Mouse (Mus musculus) forebrain, embryonic 13.5 days (tissue): ENCODE results near the gene Ak5. TPM values are rescaled to one million over a fixed set of nuclear protein-coding genes. Genes with fewer than 3 reads are reported as not detected.

Experiments
- ATAC-seq: fragments of 200-750 bp; cut with Nextera tagmentation; 2 replicates; pipeline ENCODE4 v1.8.0; 2017
- H3K27ac ChIP-seq: fragments of 300-500 bp; sonication (generic); 2 replicates; pipeline ENCODE4 v1.5.1; 2015; ENCODE audit warnings: inconsistent platforms, mild to moderate bottlenecking, moderate library complexity
- H3K27me3 ChIP-seq: fragments of 300-500 bp; sonication (generic); 2 replicates; pipeline ENCODE4 v1.6.1; 2015; ENCODE audit warnings: mild to moderate bottlenecking, inconsistent platforms
- H3K36me3 ChIP-seq: fragments of 300-500 bp; sonication (generic); 2 replicates; pipeline ENCODE4 v1.6.1; 2015; ENCODE audit warnings: mild to moderate bottlenecking, inconsistent platforms; ENCODE audit not compliant: poor library complexity, severe bottlenecking
- H3K4me1 ChIP-seq: fragments of 300-500 bp; sonication (generic); 2 replicates; pipeline ENCODE4 v1.6.1; 2015; ENCODE audit warnings: inconsistent platforms
- H3K4me2 ChIP-seq: fragments of 300-500 bp; sonication (generic); 2 replicates; pipeline ENCODE4 v1.6.1; 2015; ENCODE audit warnings: inconsistent platforms, mild to moderate bottlenecking, moderate library complexity
- H3K4me3 ChIP-seq: fragments of 300-500 bp; sonication (generic); 2 replicates; pipeline ENCODE4 v1.5.1; 2015; ENCODE audit warnings: mild to moderate bottlenecking, inconsistent platforms
- H3K9ac ChIP-seq: fragments of 300-500 bp; sonication (generic); 2 replicates; pipeline ENCODE4 v1.6.1; 2015; ENCODE audit warnings: mild to moderate bottlenecking, inconsistent platforms
- H3K9me3 ChIP-seq: fragments of 300-500 bp; sonication (generic); replicated peaks from 2 replicates; pipeline ENCODE4 v1.6.1; 2016; ENCODE audit warnings: inconsistent platforms
- WGBS: fragments of 180-500 bp; shearing (Covaris S2); methylation state at CpG from one replicate; pipeline ENCODE4 v1.1.7; 2015; 5-methylcytosine and 5-hydroxymethylcytosine counted together
- polyA plus RNA-seq: library from polyadenylated mRNA; unstranded; fragments of >200 nt; fragmentation: Nextera tagmentation; extraction: Ambion mirVana; gene quantifications from 2 replicates; pipeline ENCODE4 v1.2.1, GENCODE M21; 2015

Gene Ak5
- polyA plus RNA-seq, 1 experiment from 2014 or later = 2.2 TPM

- H3K27me3 ChIP-seq = no peaks in the 10 kb centered on the region
- 97% methylated on average over 7 of the region's 7 CpGs for WGBS
- H3K4me1 ChIP-seq = no peaks in the 10 kb centered on the region; the same call in 1 of the 2 replicates
- no peak overlapping the region for H3K27ac ChIP-seq
- no peak for ATAC-seq
- H3K4me3 ChIP-seq = no peak overlapping the region
- H3K36me3 ChIP-seq = no peaks in the 10 kb centered on the region; the same call in 1 of the 2 replicates
- H3K4me2 ChIP-seq = no peak overlapping the region
- no peak overlapping the region for H3K9ac ChIP-seq
- no peaks in the 10 kb centered on the region for H3K9me3 ChIP-seq
Measured at GRCm38 (mm10) chr3:152438068-152438467, 230.1 kb downstream of the Ak5 start.

- H3K4me3 ChIP-seq = no peak overlapping the region
- H3K4me1 ChIP-seq = no peaks in the 10 kb centered on the region; the same call in 1 of the 2 replicates
- H3K36me3 ChIP-seq = peaks cover 3% of the 10 kb centered on the region; the same call in 1 of the 2 replicates
- H3K27me3 ChIP-seq = no peaks in the 10 kb centered on the region
- ATAC-seq = no peak
- no peaks in the 10 kb centered on the region for H3K9me3 ChIP-seq
- no peak overlapping the region for H3K9ac ChIP-seq
- no peak overlapping the region for H3K4me2 ChIP-seq
- H3K27ac ChIP-seq = no peak overlapping the region
Measured at GRCm38 (mm10) chr3:152435590-152435989, 232.6 kb downstream of the Ak5 start.

- ATAC-seq = no peak
- H3K4me2 ChIP-seq = no peak overlapping the region
- no peak overlapping the region for H3K4me3 ChIP-seq
- WGBS = 96% methylated on average over 7 of the region's 7 CpGs
- H3K4me1 ChIP-seq = no peaks in the 10 kb centered on the region; the same call in 1 of the 2 replicates
- no peak overlapping the region for H3K27ac ChIP-seq
- no peak overlapping the region for H3K9ac ChIP-seq
- H3K36me3 ChIP-seq = peaks cover 17% of the 10 kb centered on the region
- no peaks in the 10 kb centered on the region for H3K9me3 ChIP-seq
- no peaks in the 10 kb centered on the region for H3K27me3 ChIP-seq
Measured at GRCm38 (mm10) chr3:152432677-152433076, 235.5 kb downstream of the Ak5 start.

GRCm38 (mm10) chr3:152428925-152429324, 239.2 kb downstream of the Ak5 start:
- no peaks in the 10 kb centered on the region; the same call in 1 of the 2 replicates for H3K4me1 ChIP-seq
- 92% methylated on average over 8 of the region's 8 CpGs for WGBS
- no peak overlapping the region for H3K9ac ChIP-seq
- no peaks in the 10 kb centered on the region for H3K9me3 ChIP-seq
- no peak overlapping the region for H3K4me2 ChIP-seq
- H3K36me3 ChIP-seq = peaks cover 23% of the 10 kb centered on the region
- no peak overlapping the region for H3K27ac ChIP-seq
- no peak for ATAC-seq
- no peaks in the 10 kb centered on the region for H3K27me3 ChIP-seq
- H3K4me3 ChIP-seq = no peak overlapping the region

Other genes with a start within 250 kb of the Ak5 start
- 28.8 and 29.0 TPM in 2 replicates for gene Pigk, start 45.7 kb upstream of the Ak5 start, polyA plus RNA-seq